Mouse (Mus musculus): ENCODE measurements around the gene Rfx2. TPM values are rescaled to one million over a fixed set of nuclear protein-coding genes. Genes with fewer than 3 reads are reported as not detected.

The Rfx2 gene
- polyA plus RNA-seq, 1 experiment from 2014 or later: 4.0 TPM

GRCm38 (mm10) chr17:56729151-56729550 is 101.7 kb downstream of the Rfx2 start:
- Histone ChIP-seq H3K9me3 (no peaks in the 10 kb centered on the region), H3K27me3 (replicated peaks; ENCODE audit: low read depth, poor library complexity, severe bottlenecking) (no peaks in the 10 kb centered on the region), H3K36me3 (replicated peaks) (peaks cover 12% of the 10 kb centered on the region), H3K4me1 (peaks cover 33% of the 10 kb centered on the region), H3K27ac (replicated peaks) (no peak overlapping the region), H3K4me3 (no peak overlapping the region)
- WGBS: 61% methylated on average over 6 of the region's 6 CpGs
- no peak for DNase-seq (ENCODE audit: low spot score)

GRCm38 (mm10) chr17:56728117-56728516 is 102.7 kb downstream of the Rfx2 start:
- DNase-seq (ENCODE audit: low spot score): peak; percentile 26
- Histone ChIP-seq H3K4me1 (peaks cover 33% of the 10 kb centered on the region), H3K9me3 (no peaks in the 10 kb centered on the region), H3K27me3 (replicated peaks; ENCODE audit: low read depth, poor library complexity, severe bottlenecking) (no peaks in the 10 kb centered on the region), H3K4me3 (no peak overlapping the region), H3K27ac (replicated peaks) (peak overlapping the region; percentile 16; the same call in 1 of the 2 replicates), H3K36me3 (replicated peaks) (peaks cover 22% of the 10 kb centered on the region)
- WGBS: 30% methylated on average over 12 of the region's 12 CpGs

GRCm38 (mm10) chr17:56727659-56728058 is 103.2 kb downstream of the Rfx2 start:
- H3K36me3 ChIP-seq (replicated peaks): peaks cover 27% of the 10 kb centered on the region
- no peak overlapping the region for H3K4me3 ChIP-seq
- peaks cover 33% of the 10 kb centered on the region for H3K4me1 ChIP-seq
- no peaks in the 10 kb centered on the region for H3K9me3 ChIP-seq
- DNase-seq (ENCODE audit: low spot score): peak; percentile 60
- WGBS: 10% methylated on average over 12 of the region's 12 CpGs
- 0 out of 2 replicates have a peak overlapping the region, but pooled peaks have one; percentile 16 for H3K27ac ChIP-seq (replicated peaks)
- no peaks in the 10 kb centered on the region for H3K27me3 ChIP-seq (replicated peaks; ENCODE audit: low read depth, poor library complexity, severe bottlenecking)

- H3K27ac ChIP-seq (replicated peaks): no peak overlapping the region
- peak; percentile 45 for DNase-seq (ENCODE audit: low spot score)
- WGBS: 8% methylated on average over 7 of the region's 7 CpGs
- no peak overlapping the region for H3K4me3 ChIP-seq
- peaks cover 33% of the 10 kb centered on the region for H3K4me1 ChIP-seq
- peaks cover 32% of the 10 kb centered on the region for H3K36me3 ChIP-seq (replicated peaks)
- H3K27me3 ChIP-seq (replicated peaks; ENCODE audit: low read depth, poor library complexity, severe bottlenecking): no peaks in the 10 kb centered on the region
- no peaks in the 10 kb centered on the region for H3K9me3 ChIP-seq
Measured at GRCm38 (mm10) chr17:56727029-56727649, 103.7 kb downstream of the Rfx2 start.

Other genes with a start within 250 kb of the Rfx2 start
- gene Safb2, start 246.4 kb downstream of the Rfx2 start, polyA plus RNA-seq (2016; fragmentation: Nextera tagmentation; extraction: Ambion mirVana): 92.4 and 98.6 TPM in 2 replicates
- gene Safb, start 246.2 kb downstream of the Rfx2 start, polyA plus RNA-seq (2016; fragmentation: Nextera tagmentation; extraction: Ambion mirVana): 158 and 162 TPM in 2 replicates
- 190 and 205 TPM in 2 replicates for gene 2410015M20Rik, start 221.2 kb downstream of the Rfx2 start, polyA plus RNA-seq (2016; fragmentation: Nextera tagmentation; extraction: Ambion mirVana)
- 1,580 and 1,631 TPM in 2 replicates for gene Rpl36, start 217.6 kb downstream of the Rfx2 start, polyA plus RNA-seq (2016; fragmentation: Nextera tagmentation; extraction: Ambion mirVana)
- 56.5 and 59.0 TPM in 2 replicates for gene Lonp1, start 204.1 kb downstream of the Rfx2 start, polyA plus RNA-seq (2016; fragmentation: Nextera tagmentation; extraction: Ambion mirVana)
- gene Catsperd, start 202.9 kb downstream of the Rfx2 start, polyA plus RNA-seq (2016; fragmentation: Nextera tagmentation; extraction: Ambion mirVana): 0.73 and 0.77 TPM in 2 replicates
- 132 and 138 TPM in 2 replicates for gene Ranbp3, start 157.7 kb downstream of the Rfx2 start, polyA plus RNA-seq (2016; fragmentation: Nextera tagmentation; extraction: Ambion mirVana)
- 388 and 402 TPM in 2 replicates for gene Ndufa11, start 113.2 kb downstream of the Rfx2 start, polyA plus RNA-seq (2016; fragmentation: Nextera tagmentation; extraction: Ambion mirVana)
- 14.1 and 14.5 TPM in 2 replicates for gene Vmac, start 113.0 kb downstream of the Rfx2 start, polyA plus RNA-seq (2016; fragmentation: Nextera tagmentation; extraction: Ambion mirVana)
- gene Nrtn, start 73.5 kb downstream of the Rfx2 start, polyA plus RNA-seq (2016; fragmentation: Nextera tagmentation; extraction: Ambion mirVana): 4.5 and 4.7 TPM in 2 replicates
- 45.0 and 45.6 TPM in 2 replicates for gene Dus3l, start 66.3 kb downstream of the Rfx2 start, polyA plus RNA-seq (2016; fragmentation: Nextera tagmentation; extraction: Ambion mirVana)
- gene Prr22, start 60.8 kb downstream of the Rfx2 start, polyA plus RNA-seq (2016; fragmentation: Nextera tagmentation; extraction: Ambion mirVana): 1.7 and 1.8 TPM in 2 replicates
- not detected in 2 replicates for gene Acsbg2, start 43.4 kb upstream of the Rfx2 start, polyA plus RNA-seq (2016; fragmentation: Nextera tagmentation; extraction: Ambion mirVana)
- gene 1700061G19Rik, start 44.5 kb upstream of the Rfx2 start, polyA plus RNA-seq (2016; fragmentation: Nextera tagmentation; extraction: Ambion mirVana): 0.44 and 0.52 TPM in 2 replicates
- gene Mllt1, start 104.4 kb upstream of the Rfx2 start, polyA plus RNA-seq (2016; fragmentation: Nextera tagmentation; extraction: Ambion mirVana): 70.9 and 73.1 TPM in 2 replicates
- not detected in 2 replicates for gene Acer1, start 151.1 kb upstream of the Rfx2 start, polyA plus RNA-seq (2016; fragmentation: Nextera tagmentation; extraction: Ambion mirVana)
- 191 and 192 TPM in 2 replicates for gene Clpp, start 159.3 kb upstream of the Rfx2 start, polyA plus RNA-seq (2016; fragmentation: Nextera tagmentation; extraction: Ambion mirVana)
- 42.5 and 45.1 TPM in 2 replicates for gene Alkbh7, start 166.3 kb upstream of the Rfx2 start, polyA plus RNA-seq (2016; fragmentation: Nextera tagmentation; extraction: Ambion mirVana)
- 0.60 and 1.1 TPM in 2 replicates for gene Pspn, start 169.0 kb upstream of the Rfx2 start, polyA plus RNA-seq (2016; fragmentation: Nextera tagmentation; extraction: Ambion mirVana)
- gene Gtf2f1, start 180.3 kb upstream of the Rfx2 start, polyA plus RNA-seq (2016; fragmentation: Nextera tagmentation; extraction: Ambion mirVana): 78.7 and 80.7 TPM in 2 replicates
- 0.25 and 0.54 TPM in 2 replicates for gene Gm17949, start 180.5 kb upstream of the Rfx2 start, polyA plus RNA-seq (2016; fragmentation: Nextera tagmentation; extraction: Ambion mirVana)
- gene Khsrp, start 200.5 kb upstream of the Rfx2 start, polyA plus RNA-seq (2016; fragmentation: Nextera tagmentation; extraction: Ambion mirVana): 53.9 and 55.1 TPM in 2 replicates
- 0.12 TPM in 1 of 2 replicates, not detected in the other for gene Slc25a41, start 210.6 kb upstream of the Rfx2 start, polyA plus RNA-seq (2016; fragmentation: Nextera tagmentation; extraction: Ambion mirVana)
- gene Crb3, start 228.1 kb upstream of the Rfx2 start, polyA plus RNA-seq (2016; fragmentation: Nextera tagmentation; extraction: Ambion mirVana): 7.2 and 8.0 TPM in 2 replicates
- 7.0 and 8.2 TPM in 2 replicates for gene Slc25a23, start 228.8 kb upstream of the Rfx2 start, polyA plus RNA-seq (2016; fragmentation: Nextera tagmentation; extraction: Ambion mirVana)
- gene Dennd1c, start 247.5 kb upstream of the Rfx2 start, polyA plus RNA-seq (2016; fragmentation: Nextera tagmentation; extraction: Ambion mirVana): 2.0 and 2.8 TPM in 2 replicates